Mouse (Mus musculus) gastrocnemius, postnatal 14 days (tissue): ENCODE data around the gene Rcn1. TPM values are rescaled to one million over a fixed set of nuclear protein-coding genes. Genes with fewer than 3 reads are reported as not detected.

Experiments used
- DNase-seq: peaks from one replicate; pipeline ENCODE4 v3.0.0; 2021; ENCODE audit warnings: mixed read lengths
- intact Hi-C: fragments of 180-260 bp; cut with DNase I; formaldehyde crosslinking; loops from one replicate; pipeline ENCODE4 v1.15.1; 2025; ENCODE audit warnings: low total_unique reads
- long read RNA-seq, 2 experiments: library from polyadenylated mRNA; stranded (forward); transcript quantifications; one replicate each; pipeline ENCODE4 v2.0.0; 2021
- total RNA-seq, 2 experiments: library from RNA; stranded (reverse); gene quantifications; 2 replicates each; pipeline ENCODE4 v1.2.3; 2021

Gene Rcn1
- 10 to 100 TPM; 26.8 to 32.6 TPM for total RNA-seq
- long read RNA-seq, experiment 1, transcript Rcn1-201 (6 exons, 2,720 nt) = major isoform, 38 of 40 reads
- long read RNA-seq, experiment 1, partial matches to known transcripts = 1 of 40 reads
- long read RNA-seq, experiment 1, other reads (novel, unspliced or antisense) = 1 of 40 reads
- long read RNA-seq, experiment 2, transcript Rcn1-201 (6 exons, 2,720 nt) = major isoform, 38 of 38 reads
- long read RNA-seq, experiment 2, partial matches to known transcripts = 0 of 38 reads
- long read RNA-seq, experiment 2, other reads (novel, unspliced or antisense) = 0 of 38 reads

DNA sequence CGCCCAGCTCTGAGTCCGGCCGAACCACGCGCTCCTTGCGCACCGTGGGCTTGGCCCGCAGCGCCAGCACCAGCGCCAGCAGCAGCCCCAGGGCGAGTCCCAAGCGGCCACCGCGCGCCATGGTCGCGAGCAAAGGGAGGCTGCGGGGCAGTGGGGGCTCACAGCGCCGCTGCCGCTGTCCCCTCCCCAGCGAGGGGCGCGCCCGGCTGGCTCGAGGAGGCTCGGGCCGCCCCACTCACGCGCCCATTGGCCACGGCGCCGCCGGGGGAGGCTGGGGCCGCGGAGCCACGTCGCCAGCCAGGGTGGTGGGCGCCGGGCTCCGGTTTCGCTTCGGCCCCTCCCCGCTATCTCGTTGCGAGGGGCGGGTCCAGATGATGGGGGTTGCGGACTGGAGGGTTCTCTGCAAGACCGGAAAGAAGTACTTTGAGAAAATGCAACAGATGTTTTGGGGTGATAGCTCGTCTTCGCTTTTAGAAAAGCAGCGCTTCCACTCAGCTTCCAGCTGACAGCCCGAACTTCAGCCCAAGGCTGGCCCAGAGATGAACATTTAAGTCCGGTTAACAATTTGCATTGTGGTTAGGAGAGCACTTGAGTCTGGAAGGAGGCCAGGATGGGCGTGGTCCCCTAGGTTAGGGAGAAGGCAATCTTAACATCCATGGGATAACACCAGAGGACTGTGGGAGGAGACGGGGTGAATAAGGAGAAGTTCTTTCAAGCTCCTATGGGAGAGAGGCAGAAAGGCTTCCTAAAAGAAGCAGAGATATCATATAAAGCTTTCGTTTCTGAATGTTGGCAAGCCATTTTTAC, at the start of gene Rcn1:
Rcn1 (minus strand) TSS at position 235 of the 807 bp plus-strand sequence.
- DNase-seq = peak; percentile 84

GRCm38 (mm10) chr2:105444072-105444471, 45.0 kb upstream of the Rcn1 start:
- intact Hi-C loops = no loop called here

More for the DNA sequence above, at the start of gene Rcn1:
- intact Hi-C loops = no loop called here

GRCm38 (mm10) chr2:105439022-105439421, 39.9 kb upstream of the Rcn1 start:
- intact Hi-C loops = no loop called here
- no peak for DNase-seq

More at GRCm38 (mm10) chr2:105444072-105444471, 45.0 kb upstream of the Rcn1 start:
- DNase-seq = no peak

- intact Hi-C loops = no loop called here
- DNase-seq = no peak
These were observed 39.4 kb upstream of the Rcn1 start for GRCm38 (mm10) chr2:105438525-105438924.

DNA sequence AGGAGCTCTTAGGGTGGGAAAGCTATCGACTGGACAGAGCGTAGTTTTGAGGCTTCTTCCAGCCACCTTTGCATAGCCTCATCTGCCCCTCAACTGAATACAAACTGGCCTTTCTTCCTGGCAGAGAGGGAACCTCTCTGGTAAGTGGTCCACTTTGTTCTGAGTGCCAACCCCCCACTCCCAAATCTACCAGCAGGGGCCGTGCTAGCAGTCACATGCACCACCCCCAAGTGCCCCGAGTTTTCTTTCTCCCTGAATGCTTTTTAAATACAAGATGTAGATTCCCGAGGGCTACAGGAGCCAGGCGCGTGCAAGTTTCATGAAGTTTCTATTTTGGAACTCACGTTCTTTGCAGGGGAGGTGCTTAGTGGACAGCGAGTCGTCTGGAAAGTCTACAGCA, 33.8 kb upstream of the Rcn1 start:
- no peak for DNase-seq
- intact Hi-C loops = no loop called here

DNA sequence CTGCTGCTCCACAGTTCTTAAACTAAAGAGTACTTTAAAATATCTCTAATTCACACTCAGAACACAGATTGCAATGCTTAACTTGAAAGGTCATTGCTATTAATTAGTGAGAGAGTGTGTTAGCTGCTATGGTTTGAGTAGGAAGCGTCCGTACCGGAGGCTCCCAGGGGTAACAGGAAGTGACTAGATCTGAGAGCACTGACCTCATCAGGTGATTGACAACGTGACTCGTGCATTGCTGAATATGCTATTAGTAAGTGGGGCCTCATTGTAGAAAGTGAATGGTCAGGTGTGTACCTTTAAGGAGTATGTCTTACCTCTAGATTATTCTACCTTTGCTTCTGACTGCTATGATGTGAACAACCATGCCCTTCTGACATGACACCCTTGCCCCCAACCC, 31.3 kb upstream of the Rcn1 start:
- intact Hi-C loops = no loop called here
- no peak for DNase-seq

GRCm38 (mm10) chr2:105429899-105430298, 30.8 kb upstream of the Rcn1 start:
- no peak for DNase-seq
- intact Hi-C loops = loop anchor here (2.0 kb wide), 1 partner anchor 95 kb away; no protein-coding TSS in a partner anchor

GRCm38 (mm10) chr2:105428467-105428866, 29.3 kb upstream of the Rcn1 start:
- DNase-seq = no peak
- intact Hi-C loops = loop anchor here (2.0 kb wide), 1 partner anchor 94 kb away; no protein-coding TSS in a partner anchor

DNA sequence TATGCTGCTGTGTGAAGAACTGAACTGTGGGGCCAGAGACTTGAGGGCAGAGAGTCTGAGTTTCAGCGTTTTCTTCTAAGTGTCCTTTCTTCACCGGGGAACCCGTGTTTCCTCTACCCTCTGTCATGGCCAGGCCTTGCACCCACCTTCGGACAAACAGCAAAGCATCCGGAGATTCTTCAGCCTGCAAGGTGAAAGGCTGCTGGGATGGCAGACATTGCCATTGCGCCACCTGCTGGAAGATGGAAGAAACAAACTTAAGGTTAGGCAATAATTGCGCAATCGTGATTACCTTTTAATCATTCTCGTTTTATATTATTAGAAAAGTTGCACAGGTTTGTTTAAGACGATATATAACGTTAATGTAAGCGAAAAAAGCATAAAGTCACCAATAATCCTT, 28.9 kb upstream of the Rcn1 start:
- intact Hi-C loops = loop anchor here (2.0 kb wide), 1 partner anchor 93 kb away; no protein-coding TSS in a partner anchor
- peak; percentile 64 for DNase-seq

- intact Hi-C loops = no loop called here
- DNase-seq = no peak
These were observed 28.3 kb upstream of the Rcn1 start for GRCm38 (mm10) chr2:105427447-105427846.

DNA sequence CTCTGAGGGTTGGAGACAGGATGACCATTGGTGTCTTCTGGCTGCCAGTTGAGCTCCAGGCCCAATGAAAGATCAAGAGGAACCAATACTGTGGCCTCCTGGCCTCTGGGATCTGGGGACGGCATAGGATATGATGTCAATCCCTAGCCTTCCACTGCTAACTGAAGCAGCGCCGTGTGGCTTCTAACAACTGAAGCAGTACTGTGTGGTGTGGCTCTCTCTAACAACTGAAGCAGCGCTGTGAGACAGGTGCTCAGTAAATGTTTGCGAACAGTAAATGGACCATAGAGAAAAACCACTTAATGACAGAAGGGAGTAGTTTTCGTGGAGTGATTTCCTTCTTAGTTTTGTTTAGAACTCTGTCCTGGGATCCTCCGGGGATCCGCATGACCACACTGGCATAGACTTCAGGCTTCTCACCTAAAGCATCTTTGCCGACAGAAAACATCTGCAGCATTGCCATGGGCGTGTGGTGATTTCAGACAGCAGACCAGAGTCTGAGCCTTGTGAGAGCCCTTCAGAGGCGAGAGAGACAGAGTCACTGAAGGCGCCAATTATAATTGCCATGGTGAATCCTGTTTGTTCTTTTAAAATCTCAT, 19.6 kb upstream of the Rcn1 start:
- intact Hi-C loops = no loop called here
- no peak for DNase-seq

DNA sequence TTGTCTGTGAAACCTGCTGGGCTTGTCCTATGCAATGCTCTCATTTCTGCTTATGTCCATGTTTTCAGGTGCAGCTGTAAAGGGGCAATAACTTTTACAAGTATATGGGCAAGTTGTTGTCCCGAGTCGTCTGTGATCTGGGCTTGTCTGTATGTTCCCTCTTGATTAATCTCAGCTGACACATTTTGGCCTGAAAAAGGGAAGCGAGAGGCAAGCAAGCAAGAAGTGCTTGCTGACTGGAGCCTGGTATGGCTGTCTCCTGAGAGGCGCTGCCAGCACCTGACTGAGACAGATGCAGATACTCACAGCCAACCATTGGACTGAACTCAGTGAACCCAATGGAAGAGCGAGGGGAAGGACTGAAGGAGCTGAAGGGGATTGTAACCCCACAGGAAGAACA, 18.5 kb upstream of the Rcn1 start:
- intact Hi-C loops = no loop called here
- no peak for DNase-seq

DNA sequence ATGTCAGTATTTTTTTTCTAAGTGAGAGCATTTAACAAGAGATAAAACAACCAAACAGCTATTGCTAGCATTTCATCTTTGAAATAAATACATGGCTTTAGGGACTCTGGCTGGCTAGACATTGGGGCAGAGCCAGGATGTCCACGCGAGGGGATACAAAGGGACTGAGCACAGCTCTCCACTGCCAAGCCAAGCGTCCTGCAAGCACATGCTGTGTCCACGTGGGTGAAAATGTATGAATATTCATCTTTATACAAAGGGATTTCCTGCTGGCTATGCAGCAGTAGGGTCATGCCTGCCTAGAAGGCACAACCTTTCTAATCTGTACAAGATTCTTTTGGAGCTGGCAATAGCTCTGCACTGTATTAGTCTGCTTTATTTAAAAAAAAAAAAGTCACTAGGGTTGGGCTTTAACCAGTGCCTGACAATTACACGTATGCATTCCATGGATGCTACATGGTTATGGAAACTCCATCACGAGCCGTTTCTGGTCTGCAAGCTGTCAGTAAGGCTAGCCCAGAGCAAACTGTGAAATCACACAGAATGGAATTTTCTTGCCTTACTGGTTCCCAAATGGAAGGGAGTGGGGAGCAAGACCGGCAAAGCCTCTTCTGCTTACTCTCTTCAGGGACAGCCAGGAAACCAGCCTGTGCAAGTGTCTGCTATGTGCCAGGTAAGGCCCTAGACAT, 17.7 kb upstream of the Rcn1 start:
- DNase-seq = no peak
- intact Hi-C loops = no loop called here

GRCm38 (mm10) chr2:105416046-105416659, 17.0 kb upstream of the Rcn1 start:
- no peak for DNase-seq
- intact Hi-C loops = no loop called here

- intact Hi-C loops = no loop called here
- DNase-seq = no peak
These were observed 15.2 kb upstream of the Rcn1 start for GRCm38 (mm10) chr2:105414309-105414708.

GRCm38 (mm10) chr2:105409253-105409652, 10.1 kb upstream of the Rcn1 start:
- intact Hi-C loops = no loop called here
- no peak for DNase-seq

GRCm38 (mm10) chr2:105408511-105408910, 9.4 kb upstream of the Rcn1 start:
- intact Hi-C loops = no loop called here
- peak; percentile 76 for DNase-seq

DNA sequence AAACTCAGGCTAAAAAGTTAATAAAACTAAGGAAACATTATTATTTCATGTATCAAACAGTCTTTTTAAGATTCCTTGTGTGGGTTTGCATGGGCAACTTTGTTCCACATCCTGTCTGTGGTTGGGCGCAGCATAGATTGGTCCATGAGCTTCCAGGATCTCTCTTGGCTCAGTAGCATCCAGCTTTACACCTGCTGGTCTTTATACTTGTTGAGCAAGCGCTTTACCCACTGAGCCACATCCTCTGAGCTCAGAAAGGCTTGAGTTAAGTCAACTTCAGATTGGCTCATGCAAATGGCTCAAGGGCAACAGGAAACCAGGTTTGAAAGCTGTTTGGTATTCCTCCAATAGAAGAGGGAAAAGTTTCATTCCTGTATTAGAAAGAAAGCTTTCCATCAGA, 3.1 kb upstream of the Rcn1 start:
- intact Hi-C loops = no loop called here
- DNase-seq = no peak

DNA sequence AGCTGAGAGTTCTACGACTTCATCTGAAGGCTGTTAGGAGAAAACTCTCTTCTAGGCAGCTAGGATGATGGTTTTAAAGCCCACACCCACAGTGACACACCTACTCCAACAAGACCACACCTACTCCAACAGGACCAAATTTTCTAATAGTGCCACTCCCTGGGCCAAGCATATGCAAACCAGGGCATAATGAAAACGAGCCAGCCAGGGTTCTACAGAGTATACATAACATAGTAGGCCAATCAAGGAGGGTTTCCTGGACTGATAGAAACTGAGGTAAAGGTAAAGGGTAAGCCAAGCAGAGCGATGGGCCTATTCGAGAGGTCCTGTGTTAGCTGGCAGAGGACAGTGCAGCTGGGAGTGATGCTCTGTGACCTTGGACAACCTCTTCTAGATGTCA, 1.4 kb upstream of the Rcn1 start:
- no peak for DNase-seq
- intact Hi-C loops = no loop called here
